Mouse (Mus musculus) T-cell, adult 2 months (primary cell): ENCODE data around the gene Gmps.

ENCODE experiments used
- DNase-seq: peaks from one replicate; pipeline ENCODE4 v3.0.0; 2022; ENCODE audit warnings: low spot score

The Gmps gene

GRCm38 (mm10) chr3:63975955-63976908 lies at the start of gene Gmps:
Gmps (plus strand) TSS chr3:63976106.
- DNase-seq, result peak; percentile 95

GRCm38 (mm10) chr3:63928878-63929859 lies 46.7 kb upstream of the Gmps start, which contains the start of gene E130311K13Rik:
E130311K13Rik (minus strand) TSS chr3:63929472.
- peak; percentile 80 for DNase-seq

GRCm38 (mm10) chr3:63938928-63939327 lies 37.0 kb upstream of the Gmps start:
- DNase-seq, result no peak

- no peak for DNase-seq
Measured at GRCm38 (mm10) chr3:63941204-63941850, 34.6 kb upstream of the Gmps start.

- no peak for DNase-seq
Measured at GRCm38 (mm10) chr3:63949837-63950236, 26.1 kb upstream of the Gmps start.

GRCm38 (mm10) chr3:63963421-63964099 lies 12.3 kb upstream of the Gmps start:
- DNase-seq, result peak; percentile 4

GRCm38 (mm10) chr3:63964100-63964921 lies 11.6 kb upstream of the Gmps start, which contains the start of gene Slc33a1:
Slc33a1 (minus strand) TSS chr3:63964768.
- peak; percentile 98 for DNase-seq

- DNase-seq, result no peak
Measured at GRCm38 (mm10) chr3:63964922-63965249, 11.0 kb upstream of the Gmps start.

GRCm38 (mm10) chr3:63965929-63966328 lies 10.0 kb upstream of the Gmps start:
- no peak for DNase-seq

- DNase-seq, result no peak
Measured at GRCm38 (mm10) chr3:63977895-63978294, 2.0 kb downstream of the Gmps start.

- DNase-seq, result no peak
Measured at GRCm38 (mm10) chr3:63986656-63987055, 10.8 kb downstream of the Gmps start.

GRCm38 (mm10) chr3:63988722-63989440 lies 13.0 kb downstream of the Gmps start:
- DNase-seq, result no peak

GRCm38 (mm10) chr3:64021436-64021835 lies 45.5 kb downstream of the Gmps start:
- DNase-seq, result no peak

- DNase-seq, result no peak
Measured at GRCm38 (mm10) chr3:64021867-64022266, 46.0 kb downstream of the Gmps start.

GRCm38 (mm10) chr3:64029846-64030245 lies 53.9 kb downstream of the Gmps start:
- DNase-seq, result no peak

GRCm38 (mm10) chr3:64038136-64038841 lies 62.4 kb downstream of the Gmps start:
- no peak for DNase-seq

- peak; percentile 9 for DNase-seq
Measured at GRCm38 (mm10) chr3:64039818-64040784, 64.2 kb downstream of the Gmps start.
